Mouse (Mus musculus) embryonic fibroblast, embryonic 13.5 days (primary cell): ENCODE data around the gene D430019H16Rik.

ENCODE experiments used
- CTCF ChIP-seq: IDR thresholded peaks from 2 replicates; pipeline ENCODE4 v1.5.1; 2011; ENCODE audit warnings: mild to moderate bottlenecking, control low read depth, low read length, moderate library complexity, borderline replicate concordance; ENCODE audit not compliant: insufficient read depth
- POLR2A ChIP-seq: IDR thresholded peaks from 2 replicates; pipeline ENCODE4 v1.6.1; 2011; ENCODE audit warnings: low read depth, mild to moderate bottlenecking, control low read depth, low read length, moderate library complexity

GRCm38 (mm10) chr12:105490794-105491193 lies 37.1 kb downstream of the D430019H16Rik start:
- TF ChIP-seq POLR2A, result no peak
- TF ChIP-seq CTCF, result no peak
